Mouse (Mus musculus): Measurements from ENCODE around the gene Exoc7. TPM values are rescaled to one million over a fixed set of nuclear protein-coding genes. Genes with fewer than 3 reads are reported as not detected.
A peak's percentile ranks its signal among the peaks of the same experiment; 100 is the strongest.
"Not testable (repeated sequence)": the region's sequence is repeated elsewhere in the genome, so short reads cannot be mapped to it uniquely, and the experiment has no call there.

The Exoc7 gene
- polyA plus RNA-seq, 1 experiment from 2014 or later = 56.8 TPM

DNA sequence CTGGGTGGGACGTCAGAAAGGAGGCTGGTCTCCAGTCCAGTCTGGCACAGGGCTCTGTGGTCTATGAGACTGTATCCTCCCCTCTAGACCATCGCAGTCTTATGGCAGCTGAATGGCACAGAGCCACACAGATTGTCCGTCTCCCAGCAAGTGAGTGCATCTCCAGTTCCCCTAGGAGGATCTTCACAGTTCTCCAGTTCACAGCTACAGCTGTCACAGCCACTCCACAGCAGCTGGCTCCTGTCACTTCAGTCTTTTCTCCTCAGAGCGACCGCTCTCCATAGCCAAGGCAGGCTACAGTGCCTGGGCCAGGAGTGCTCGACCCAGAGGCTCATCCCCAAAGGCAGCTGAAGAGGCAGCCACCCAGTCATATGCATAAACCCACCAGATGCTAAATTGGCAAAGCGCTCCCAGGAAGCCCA is 21.3 kb downstream of the Exoc7 start:
- WGBS = 41% methylated on average over 7 of the region's 7 CpGs
- H3K4me2 ChIP-seq (ENCODE audit: low read depth, low read length) = no peak overlapping the region
- peaks cover 5% of the 10 kb centered on the region; the same call in 1 of the 2 replicates for H3K36me3 ChIP-seq (ENCODE audit: control insufficient read depth, insufficient read depth, low read length)
- H3K27me3 ChIP-seq (ENCODE audit: control insufficient read depth, insufficient read depth, low read length) = peaks cover 43% of the 10 kb centered on the region
- H3K27ac ChIP-seq (ENCODE audit: low read length) = peak overlapping the region; percentile 68
- H3K9ac ChIP-seq (ENCODE audit: low read length) = no peak overlapping the region
- H3K4me1 ChIP-seq (ENCODE audit: control insufficient read depth, insufficient read depth, low read length) = peaks cover 22% of the 10 kb centered on the region
- no peak overlapping the region for H3K4me3 ChIP-seq (replicated peaks; ENCODE audit: low read length)
- H3K9me3 ChIP-seq (replicated peaks; ENCODE audit: control insufficient read depth, low read length) = no peaks in the 10 kb centered on the region
- ATAC-seq (ENCODE audit: insufficient read depth, low FRiP score) = peak; percentile 74

DNA sequence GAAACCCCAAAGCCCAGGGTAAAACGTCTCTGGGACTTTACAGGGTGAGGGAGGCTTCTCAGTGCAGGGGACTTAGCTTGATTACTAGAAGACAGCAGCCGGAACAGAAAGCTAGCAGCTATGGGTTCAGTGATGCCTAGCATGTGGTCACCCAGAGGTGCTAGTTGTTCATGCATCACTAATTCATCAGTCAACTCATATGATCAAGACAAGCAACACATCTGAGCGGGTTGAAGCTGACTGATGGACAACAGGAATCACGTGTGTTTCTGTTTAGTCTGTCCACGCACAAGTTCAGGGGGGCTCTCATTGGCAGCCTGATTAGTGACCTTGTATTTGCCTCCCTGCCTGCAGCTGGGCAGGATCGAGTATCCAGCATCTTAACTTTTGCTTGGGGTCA is 23.1 kb downstream of the Exoc7 start:
- Histone ChIP-seq H3K9me3 (replicated peaks; ENCODE audit: control insufficient read depth, low read length) (no peaks in the 10 kb centered on the region), H3K36me3 (ENCODE audit: control insufficient read depth, insufficient read depth, low read length) (peaks cover 4% of the 10 kb centered on the region; the same call in 1 of the 2 replicates), H3K9ac (ENCODE audit: low read length) (no peak overlapping the region), H3K27me3 (ENCODE audit: control insufficient read depth, insufficient read depth, low read length) (peaks cover 53% of the 10 kb centered on the region), H3K27ac (ENCODE audit: low read length) (no peak overlapping the region), H3K4me3 (replicated peaks; ENCODE audit: low read length) (no peak overlapping the region), H3K4me2 (ENCODE audit: low read depth, low read length) (no peak overlapping the region), H3K4me1 (ENCODE audit: control insufficient read depth, insufficient read depth, low read length) (peaks cover 20% of the 10 kb centered on the region)
- 35% methylated on average over 6 of the region's 6 CpGs for WGBS
- no peak for ATAC-seq (ENCODE audit: insufficient read depth, low FRiP score)

DNA sequence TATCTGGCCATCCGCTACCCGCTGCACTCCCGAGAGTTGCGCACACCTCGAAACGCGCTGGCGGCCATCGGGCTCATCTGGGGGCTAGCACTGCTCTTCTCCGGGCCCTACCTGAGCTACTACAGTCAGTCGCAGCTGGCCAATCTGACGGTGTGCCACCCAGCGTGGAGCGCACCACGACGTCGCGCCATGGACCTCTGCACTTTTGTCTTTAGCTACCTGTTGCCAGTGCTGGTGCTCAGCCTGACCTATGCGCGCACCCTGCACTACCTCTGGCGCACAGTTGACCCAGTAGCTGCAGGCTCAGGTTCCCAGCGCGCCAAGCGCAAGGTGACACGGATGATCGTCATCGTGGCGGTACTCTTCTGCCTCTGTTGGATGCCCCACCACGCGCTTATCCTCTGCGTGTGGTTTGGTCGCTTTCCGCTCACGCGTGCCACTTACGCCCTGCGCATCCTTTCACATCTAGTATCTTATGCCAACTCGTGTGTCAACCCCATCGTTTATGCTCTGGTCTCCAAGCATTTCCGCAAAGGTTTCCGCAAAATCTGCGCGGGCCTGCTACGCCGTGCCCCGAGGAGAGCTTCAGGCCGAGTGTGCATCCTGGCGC is 24.0 kb downstream of the Exoc7 start:
- 8% methylated on average over 48 of the region's 48 CpGs for WGBS
- Histone ChIP-seq H3K27ac (ENCODE audit: low read length) (no peak overlapping the region), H3K4me2 (ENCODE audit: low read depth, low read length) (no peak overlapping the region), H3K36me3 (ENCODE audit: control insufficient read depth, insufficient read depth, low read length) (no peaks in the 10 kb centered on the region), H3K4me3 (replicated peaks; ENCODE audit: low read length) (no peak overlapping the region), H3K9me3 (replicated peaks; ENCODE audit: control insufficient read depth, low read length) (no peaks in the 10 kb centered on the region), H3K9ac (ENCODE audit: low read length) (no peak overlapping the region), H3K4me1 (ENCODE audit: control insufficient read depth, insufficient read depth, low read length) (peaks cover 20% of the 10 kb centered on the region), H3K27me3 (ENCODE audit: control insufficient read depth, insufficient read depth, low read length) (peaks cover 53% of the 10 kb centered on the region)
- ATAC-seq (ENCODE audit: insufficient read depth, low FRiP score) = no peak

DNA sequence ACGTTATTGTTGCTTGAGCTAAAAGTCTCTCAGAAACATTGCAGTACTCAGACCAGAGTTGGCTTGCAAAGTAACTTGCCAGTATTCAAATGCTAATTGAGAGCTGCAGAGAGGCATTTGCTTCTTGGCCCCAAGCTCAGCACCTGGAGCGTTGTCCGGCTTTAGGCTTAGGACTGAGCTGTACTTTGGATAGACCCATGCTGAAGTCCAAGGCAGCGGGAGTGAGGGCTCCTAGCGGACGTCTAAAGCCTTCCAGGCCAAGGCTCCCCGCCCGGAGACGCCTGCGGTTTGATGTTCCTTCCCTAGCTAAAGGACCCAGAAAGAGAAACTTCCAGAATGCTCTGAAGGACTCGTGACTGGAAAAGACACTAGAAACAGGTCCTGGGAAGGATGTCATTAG is 24.9 kb downstream of the Exoc7 start:
- Histone ChIP-seq H3K27me3 (ENCODE audit: control insufficient read depth, insufficient read depth, low read length) (peaks cover 53% of the 10 kb centered on the region), H3K9ac (ENCODE audit: low read length) (no peak overlapping the region), H3K4me1 (ENCODE audit: control insufficient read depth, insufficient read depth, low read length) (peaks cover 15% of the 10 kb centered on the region), H3K4me3 (replicated peaks; ENCODE audit: low read length) (no peak overlapping the region), H3K27ac (ENCODE audit: low read length) (no peak overlapping the region), H3K36me3 (ENCODE audit: control insufficient read depth, insufficient read depth, low read length) (no peaks in the 10 kb centered on the region), H3K9me3 (replicated peaks; ENCODE audit: control insufficient read depth, low read length) (no peaks in the 10 kb centered on the region), H3K4me2 (ENCODE audit: low read depth, low read length) (no peak overlapping the region)
- WGBS = 3% methylated on average over 11 of the region's 11 CpGs
- ATAC-seq (ENCODE audit: insufficient read depth, low FRiP score) = no peak

DNA sequence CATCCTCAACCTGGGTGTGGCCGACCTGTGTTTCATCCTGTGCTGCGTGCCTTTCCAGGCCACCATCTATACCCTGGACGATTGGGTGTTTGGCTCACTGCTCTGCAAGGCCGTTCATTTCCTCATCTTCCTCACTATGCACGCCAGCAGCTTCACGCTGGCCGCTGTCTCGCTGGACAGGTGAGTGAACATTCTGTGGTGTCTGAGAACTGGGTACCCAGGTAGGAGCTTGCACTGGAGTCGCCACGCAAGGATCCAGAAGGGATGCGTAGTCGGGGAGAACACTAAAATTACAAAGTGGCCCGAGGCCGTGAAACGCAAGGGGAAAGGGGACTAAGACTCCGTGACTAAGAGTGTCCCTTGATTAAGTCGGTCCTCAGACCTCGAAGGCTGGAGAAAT is 25.4 kb downstream of the Exoc7 start:
- peak overlapping the region; percentile 55 for H3K4me2 ChIP-seq (ENCODE audit: low read depth, low read length)
- peak overlapping the region; percentile 62 for H3K9ac ChIP-seq (ENCODE audit: low read length)
- 4% methylated on average over 18 of the region's 18 CpGs for WGBS
- no peaks in the 10 kb centered on the region for H3K36me3 ChIP-seq (ENCODE audit: control insufficient read depth, insufficient read depth, low read length)
- no peaks in the 10 kb centered on the region for H3K9me3 ChIP-seq (replicated peaks; ENCODE audit: control insufficient read depth, low read length)
- H3K27ac ChIP-seq (ENCODE audit: low read length) = no peak overlapping the region
- H3K4me3 ChIP-seq (replicated peaks; ENCODE audit: low read length) = peak overlapping the region; percentile 39
- ATAC-seq (ENCODE audit: insufficient read depth, low FRiP score) = no peak
- H3K4me1 ChIP-seq (ENCODE audit: control insufficient read depth, insufficient read depth, low read length) = peaks cover 14% of the 10 kb centered on the region
- peaks cover 53% of the 10 kb centered on the region for H3K27me3 ChIP-seq (ENCODE audit: control insufficient read depth, insufficient read depth, low read length)

DNA sequence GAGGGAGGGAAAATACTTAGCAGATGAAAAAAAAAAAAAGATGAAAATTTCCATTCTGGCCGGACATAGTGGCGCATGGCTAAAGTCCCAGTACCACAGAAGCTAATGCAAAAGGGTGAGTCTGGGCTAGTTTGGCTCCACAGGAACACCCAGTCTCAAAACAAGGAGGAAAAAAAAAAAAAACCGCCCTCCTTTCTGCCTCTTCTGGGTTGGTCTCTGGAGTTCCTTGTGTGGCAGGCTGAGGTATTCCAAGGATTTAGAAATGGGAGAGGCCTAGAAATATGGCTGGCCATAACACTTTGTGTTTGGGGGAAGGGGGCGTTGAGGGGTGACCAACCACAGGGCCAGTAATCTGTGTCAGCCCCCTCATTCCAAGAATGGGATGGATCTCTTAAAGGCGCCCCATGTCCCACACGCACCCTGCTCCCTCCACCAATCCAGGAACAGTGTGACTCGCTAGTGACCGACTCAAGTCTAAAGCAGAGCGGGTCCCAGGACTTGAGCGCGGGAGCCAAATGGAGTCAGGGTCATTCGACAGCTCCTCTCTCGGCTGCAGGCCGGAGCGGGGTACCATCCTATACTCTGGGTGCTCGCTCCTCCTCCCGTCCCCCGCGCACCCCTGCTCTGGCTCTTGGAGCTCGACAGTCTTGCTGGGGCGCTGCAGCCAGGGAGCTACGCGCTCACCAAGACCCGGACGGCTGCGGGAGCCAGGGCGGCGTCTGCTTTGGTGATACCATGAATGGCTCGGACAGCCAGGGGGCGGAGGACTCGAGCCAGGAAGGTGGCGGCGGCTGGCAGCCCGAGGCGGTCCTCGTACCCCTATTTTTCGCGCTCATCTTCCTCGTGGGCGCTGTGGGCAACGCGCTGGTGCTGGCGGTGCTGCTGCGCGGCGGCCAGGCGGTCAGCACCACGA is 26.0 kb downstream of the Exoc7 start, which contains the start of gene Galr2:
Galr2 (plus strand) TSS at position 189 of the 913 bp plus-strand sequence.
- peak within 1 kb of the TSS; percentile 62 for H3K9ac ChIP-seq (ENCODE audit: low read length)
- ATAC-seq (ENCODE audit: insufficient read depth, low FRiP score) = no peak
- 6% methylated on average over 48 of the region's 48 CpGs for WGBS

DNA sequence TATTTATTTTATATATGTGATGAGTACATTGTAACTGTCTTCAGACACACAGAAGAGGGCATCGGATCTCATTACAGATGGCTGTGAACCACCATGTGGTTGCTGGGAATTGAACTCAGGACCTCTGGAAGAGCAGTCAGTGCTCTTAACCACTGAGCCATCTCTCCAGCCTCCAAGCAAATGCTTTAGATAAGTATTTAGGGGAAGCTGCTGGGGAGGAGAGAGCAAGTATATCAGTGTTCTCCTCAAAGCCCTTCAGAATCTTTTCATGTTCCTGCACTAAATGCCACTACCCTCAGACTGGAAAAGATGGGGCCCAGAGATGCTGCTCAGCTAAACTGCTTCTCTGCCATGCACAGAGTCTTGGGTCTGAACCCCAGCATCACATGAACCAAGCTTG is 29.8 kb downstream of the Exoc7 start:
- H3K36me3 ChIP-seq (ENCODE audit: control insufficient read depth, insufficient read depth, low read length); H3K27ac ChIP-seq (ENCODE audit: low read length); H3K9ac ChIP-seq (ENCODE audit: low read length); H3K4me3 ChIP-seq (replicated peaks; ENCODE audit: low read length); H3K4me2 ChIP-seq (ENCODE audit: low read depth, low read length); H3K9me3 ChIP-seq (replicated peaks; ENCODE audit: control insufficient read depth, low read length); ATAC-seq (ENCODE audit: insufficient read depth, low FRiP score): not testable (repeated sequence)
- Histone ChIP-seq H3K4me1 (ENCODE audit: control insufficient read depth, insufficient read depth, low read length) (peaks cover 18% of the 10 kb centered on the region), H3K27me3 (ENCODE audit: control insufficient read depth, insufficient read depth, low read length) (peaks cover 24% of the 10 kb centered on the region)
- WGBS = 82% methylated on average over 1 of the region's 1 CpGs

More for the DNA sequence above, 26.0 kb downstream of the Exoc7 start, which contains the start of gene Galr2:
- peaks cover 53% of the 10 kb centered on the region for H3K27me3 ChIP-seq (ENCODE audit: control insufficient read depth, insufficient read depth, low read length)
- no peak within 1 kb of the TSS for H3K27ac ChIP-seq (ENCODE audit: low read length)
- peaks cover 14% of the 10 kb centered on the region for H3K4me1 ChIP-seq (ENCODE audit: control insufficient read depth, insufficient read depth, low read length)
- peak within 1 kb of the TSS; percentile 39 for H3K4me3 ChIP-seq (replicated peaks; ENCODE audit: low read length)
- peak within 1 kb of the TSS; percentile 55 for H3K4me2 ChIP-seq (ENCODE audit: low read depth, low read length)
- H3K36me3 ChIP-seq (ENCODE audit: control insufficient read depth, insufficient read depth, low read length) = no peaks in the 10 kb centered on the region
- H3K9me3 ChIP-seq (replicated peaks; ENCODE audit: control insufficient read depth, low read length) = no peaks in the 10 kb centered on the region

DNA sequence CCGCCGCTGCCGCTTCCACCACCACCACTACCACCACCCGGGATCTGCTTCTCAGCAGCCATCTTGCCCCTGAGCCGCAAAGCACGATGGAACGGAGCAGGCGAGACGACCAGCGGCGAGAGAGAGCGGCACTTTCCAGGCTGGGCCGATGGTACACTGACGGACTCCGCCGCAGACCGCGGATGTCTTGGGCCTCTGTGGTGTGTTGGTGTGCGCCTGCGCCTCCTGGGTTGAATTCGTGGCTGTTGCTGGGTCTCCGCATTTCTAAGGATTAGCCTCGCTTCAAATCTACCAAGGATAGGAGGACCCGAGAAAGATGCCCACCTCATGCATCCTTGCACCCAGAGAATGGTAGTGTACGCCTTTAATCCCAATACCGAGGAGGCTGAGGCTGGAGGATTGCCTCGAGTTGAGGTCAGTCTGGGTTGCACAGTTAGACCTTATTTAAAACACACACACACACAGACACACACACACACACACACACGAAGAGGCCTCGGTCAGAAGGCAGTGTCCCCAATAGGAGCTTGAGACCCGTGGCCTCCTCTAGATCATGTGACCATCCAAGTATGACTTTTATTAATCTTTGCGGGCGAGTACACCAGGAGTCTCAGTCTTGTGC is 32.9 kb downstream of the Exoc7 start, which contains the start of gene Srp68:
Srp68 (minus strand) TSS at position 173 of the 622 bp plus-strand sequence.
- no peaks in the 10 kb centered on the region for H3K9me3 ChIP-seq (replicated peaks; ENCODE audit: control insufficient read depth, low read length)
- no peaks in the 10 kb centered on the region for H3K27me3 ChIP-seq (ENCODE audit: control insufficient read depth, insufficient read depth, low read length)
- H3K4me2 ChIP-seq (ENCODE audit: low read depth, low read length) = peak within 1 kb of the TSS; percentile 78
- H3K36me3 ChIP-seq (ENCODE audit: control insufficient read depth, insufficient read depth, low read length) = no peaks in the 10 kb centered on the region
- H3K27ac ChIP-seq (ENCODE audit: low read length) = peak within 1 kb of the TSS; percentile 92
- 2% methylated on average over 32 of the region's 32 CpGs for WGBS
- H3K4me3 ChIP-seq (replicated peaks; ENCODE audit: low read length) = peak within 1 kb of the TSS; percentile 74
- ATAC-seq (ENCODE audit: insufficient read depth, low FRiP score) = peak; percentile 98
- peaks cover 9% of the 10 kb centered on the region for H3K4me1 ChIP-seq (ENCODE audit: control insufficient read depth, insufficient read depth, low read length)
- H3K9ac ChIP-seq (ENCODE audit: low read length) = peak within 1 kb of the TSS; percentile 85
